In genomic region chr8:24211091-24211490, GRCm38 (mm10) we compare ENCODE assay signal across 16 mouse cellular contexts.
DNase-seq lines count a peak whose midpoint lies in the region; ATAC-seq lines count a peak whose summit lies in the region.
"Had no signal": no experiment of that assay in that cellular context is flagged by ENCODE, and none has a peak within 500 bp of the region (broad histone marks: within the 10 kb centered on the region; RNA-seq: fewer than 3 reads in every experiment).

No protein-coding gene starts in this region.

- intact Hi-C loops in heart, postnatal 36 days (cut with DNase I), result no loop called here

- ATAC-seq in megakaryocyte progenitor cell, adult 5-6 weeks (replicated peaks; ENCODE audit: poor library complexity), result no peak
- ATAC-seq: activated CD4-positive, CD25-positive, alpha-beta regulatory T cell, adult 4 months; forebrain, embryonic 16.5 days; intestine, postnatal 0 days; Patski had no signal

- DNase-seq in heart, adult 11 months, result peak; percentile 70
- no peak for DNase-seq in heart, postnatal 36 days
- DNase-seq in right cerebral cortex, adult 18-20 months, result peak; percentile 37
- no peak for DNase-seq in right cerebral cortex, postnatal 25 days
- peak; percentile 73 for DNase-seq in brain, adult 2 months (ENCODE audit: low read depth, low spot score)
- DNase-seq: cerebellum, adult 18-20 months; cerebellum, postnatal 10 days; embryo, embryonic 11 days; gastrocnemius, postnatal 10 days; heart, adult 2 months; heart, postnatal 14 days had no signal

Comparison
In these comparisons a context has a peak if more than half of its experiments do, and no peak if none do; other contexts are left out.
1. DNase-seq: peak in heart, adult 11 months (single experiment), right cerebral cortex, adult 18-20 months (single experiment) and brain, adult 2 months (single experiment); none in heart, postnatal 36 days (0 of 2) and right cerebral cortex, postnatal 25 days (single experiment).